Mouse (Mus musculus) ovary, postnatal 14 days (tissue): Measurements from ENCODE around the gene Trim63.

Source experiments
- DNase-seq: peaks from one replicate; pipeline ENCODE4 v3.0.0; 2022; ENCODE audit warnings: low spot score

Gene Trim63

GRCm38 (mm10) chr4:134342213-134342779, 27.4 kb downstream of the Trim63 start:
- DNase-seq = no peak

- DNase-seq = no peak
Measured at GRCm38 (mm10) chr4:134343071-134344031, 28.4 kb downstream of the Trim63 start, which contains the start of gene Slc30a2. Gene Slc30a2, plus strand, starts transcription at chr4:134343181.

- no peak for DNase-seq
Measured at GRCm38 (mm10) chr4:134344620-134345019, 29.7 kb downstream of the Trim63 start.

GRCm38 (mm10) chr4:134345802-134346201, 30.9 kb downstream of the Trim63 start:
- no peak for DNase-seq

- no peak for DNase-seq
Measured at GRCm38 (mm10) chr4:134348078-134348477, 33.2 kb downstream of the Trim63 start.

GRCm38 (mm10) chr4:134348545-134348944, 33.6 kb downstream of the Trim63 start:
- no peak for DNase-seq

- no peak for DNase-seq
Measured at GRCm38 (mm10) chr4:134349829-134350228, 34.9 kb downstream of the Trim63 start.

- DNase-seq = no peak
Measured at GRCm38 (mm10) chr4:134350641-134351040, 35.7 kb downstream of the Trim63 start.

- DNase-seq = no peak
Measured at GRCm38 (mm10) chr4:134351329-134352260, 36.7 kb downstream of the Trim63 start.

- no peak for DNase-seq
Measured at GRCm38 (mm10) chr4:134352261-134352707, 37.4 kb downstream of the Trim63 start.

GRCm38 (mm10) chr4:134352929-134353328, 38.0 kb downstream of the Trim63 start:
- no peak for DNase-seq

GRCm38 (mm10) chr4:134353527-134354409, 38.8 kb downstream of the Trim63 start:
- no peak for DNase-seq

- no peak for DNase-seq
Measured at GRCm38 (mm10) chr4:134355841-134356452, 41.0 kb downstream of the Trim63 start.

- peak; percentile 68 for DNase-seq
Measured at GRCm38 (mm10) chr4:134356591-134357460, 41.9 kb downstream of the Trim63 start.

- DNase-seq = no peak
Measured at GRCm38 (mm10) chr4:134357461-134357771, 42.5 kb downstream of the Trim63 start.

- DNase-seq = no peak
Measured at GRCm38 (mm10) chr4:134359649-134360048, 44.7 kb downstream of the Trim63 start.

GRCm38 (mm10) chr4:134361215-134361614, 46.3 kb downstream of the Trim63 start:
- no peak for DNase-seq

- no peak for DNase-seq
Measured at GRCm38 (mm10) chr4:134362124-134362523, 47.2 kb downstream of the Trim63 start.

- DNase-seq = no peak
Measured at GRCm38 (mm10) chr4:134362586-134362985, 47.7 kb downstream of the Trim63 start.

GRCm38 (mm10) chr4:134365280-134365679, 50.4 kb downstream of the Trim63 start:
- no peak for DNase-seq
